20 mouse cellular contexts compared by ENCODE assay signal in genomic region chr1:194756001-194756400, GRCm38 (mm10).
A peak's percentile ranks its signal among the peaks of the same experiment; 100 is the strongest.
DNase-seq lines count a peak whose midpoint lies in the region; ATAC-seq and TF ChIP-seq lines count a peak whose summit lies in the region.
"Had no signal": no experiment of that assay in that cellular context is flagged by ENCODE, and none has a peak within 500 bp of the region (broad histone marks: within the 10 kb centered on the region; RNA-seq: fewer than 3 reads in every experiment).

No protein-coding gene starts in this region.

- ATAC-seq in hindbrain, embryonic 13.5 days (ENCODE audit: low FRiP score): no peak
- no peak for ATAC-seq in hindbrain, embryonic 16.5 days
- no peak for ATAC-seq in neural tube, embryonic 13.5 days (ENCODE audit: low read depth)
- ATAC-seq: forebrain, embryonic 16.5 days; liver, postnatal 0 days; midbrain, embryonic 16.5 days had no signal

- peak; percentile 36 for DNase-seq in gastrocnemius, adult 2 months
- no peak for DNase-seq in gastrocnemius, postnatal 36 days
- no peak for DNase-seq in neural tube, embryonic 10.5 days (ENCODE audit: extremely low spot score, low spot score)
- DNase-seq in left cerebral cortex, postnatal 14 days (ENCODE audit: low spot score in 2 of 2): no peak
- DNase-seq in urinary bladder, postnatal 14 days (ENCODE audit: low spot score): no peak
- DNase-seq: cerebellum, adult 11-12 months; cerebellum, postnatal 25 days; embryo, embryonic 11 days; layer of hippocampus, adult 9-11 months; liver, postnatal 0 days; right cerebral cortex, postnatal 4 days had no signal

- H3K4me1 ChIP-seq in hindbrain, embryonic 13.5 days (replicated peaks): peaks cover 6% of the 10 kb centered on the region; the same call in 1 of the 2 replicates
- no peaks in the 10 kb centered on the region for H3K4me1 ChIP-seq in hindbrain, embryonic 16.5 days (ENCODE audit: control insufficient read depth, insufficient read depth, low read depth, low read length)
- H3K4me1 ChIP-seq in neural tube, embryonic 13.5 days (replicated peaks): peaks cover 14% of the 10 kb centered on the region
- H3K4me1 ChIP-seq: heart, embryonic 13.5 days; limb, embryonic 10.5 days had no signal

- H3K9ac ChIP-seq in hindbrain, embryonic 13.5 days: no peak overlapping the region
- no peak overlapping the region for H3K9ac ChIP-seq in hindbrain, embryonic 16.5 days (ENCODE audit: low read depth, low read length)
- no peak overlapping the region for H3K9ac ChIP-seq in neural tube, embryonic 13.5 days
- H3K9ac ChIP-seq: heart, embryonic 13.5 days; liver, postnatal 0 days had no signal

- H3K36me3 ChIP-seq in hindbrain, embryonic 13.5 days: peaks cover 78% of the 10 kb centered on the region
- peaks cover 7% of the 10 kb centered on the region; the same call in 1 of the 2 replicates for H3K36me3 ChIP-seq in hindbrain, embryonic 16.5 days (ENCODE audit: control insufficient read depth, insufficient read depth, low read length)
- peaks cover 80% of the 10 kb centered on the region for H3K36me3 ChIP-seq in neural tube, embryonic 13.5 days
- H3K36me3 ChIP-seq: limb, embryonic 10.5 days had no signal

- H3K4me3 ChIP-seq in gastrocnemius, adult 2 months: no peak overlapping the region
- H3K4me3 ChIP-seq in hindbrain, embryonic 13.5 days: no peak overlapping the region
- no peak overlapping the region for H3K4me3 ChIP-seq in hindbrain, embryonic 16.5 days (ENCODE audit: low read length)
- H3K4me3 ChIP-seq in neural tube, embryonic 13.5 days: no peak overlapping the region
- H3K4me3 ChIP-seq: heart, embryonic 13.5 days; left cerebral cortex, adult 2 months; limb, embryonic 10.5 days had no signal

- TF ChIP-seq CTCF in gastrocnemius, adult 2 months (IDR thresholded peaks at IDR 0.05): no peak

- no peaks in the 10 kb centered on the region for H3K9me3 ChIP-seq in hindbrain, embryonic 13.5 days
- no peaks in the 10 kb centered on the region for H3K9me3 ChIP-seq in hindbrain, embryonic 16.5 days (ENCODE audit: control insufficient read depth, low read length)
- no peaks in the 10 kb centered on the region for H3K9me3 ChIP-seq in neural tube, embryonic 13.5 days
- H3K9me3 ChIP-seq: heart, embryonic 13.5 days; limb, embryonic 10.5 days had no signal

- H3K27ac ChIP-seq in gastrocnemius, adult 2 months: peak overlapping the region; percentile 53; the same call in 1 of the 2 replicates
- H3K27ac ChIP-seq in hindbrain, embryonic 13.5 days: peak overlapping the region; percentile 52; the same call in 1 of the 2 replicates
- no peak overlapping the region for H3K27ac ChIP-seq in hindbrain, embryonic 16.5 days (ENCODE audit: low read depth, low read length)
- H3K27ac ChIP-seq in neural tube, embryonic 13.5 days (replicated peaks): peak overlapping the region; percentile 38; the same call in 1 of the 2 replicates
- H3K27ac ChIP-seq: heart, embryonic 13.5 days; left cerebral cortex, adult 2 months; limb, embryonic 10.5 days; stomach, postnatal 0 days had no signal

- intact Hi-C loops in gastrocnemius, adult 2 months (cut with DNase I): loop anchor here (10.0 kb wide), 1 partner anchor 209 kb away; no protein-coding TSS in a partner anchor
- intact Hi-C loops in gastrocnemius, postnatal 36 days (cut with DNase I): no loop called here
- intact Hi-C loops in left cerebral cortex, postnatal 14 days (cut with DNase I): loop anchor here (5.0 kb wide), 1 partner anchor 61 kb away; no protein-coding TSS in a partner anchor

- H3K27me3 ChIP-seq in hindbrain, embryonic 13.5 days: no peaks in the 10 kb centered on the region
- no peaks in the 10 kb centered on the region for H3K27me3 ChIP-seq in hindbrain, embryonic 16.5 days (replicated peaks; ENCODE audit: control insufficient read depth, insufficient read depth, low read length)
- H3K27me3 ChIP-seq in neural tube, embryonic 13.5 days: no peaks in the 10 kb centered on the region
- H3K27me3 ChIP-seq: heart, embryonic 13.5 days had no signal

- H3K4me2 ChIP-seq in hindbrain, embryonic 13.5 days: no peak overlapping the region
- no peak overlapping the region for H3K4me2 ChIP-seq in hindbrain, embryonic 16.5 days (ENCODE audit: low read length)
- H3K4me2 ChIP-seq in neural tube, embryonic 13.5 days: no peak overlapping the region
- H3K4me2 ChIP-seq: heart, embryonic 13.5 days had no signal
